Mouse (Mus musculus): Measurements from ENCODE around the gene Selenow. TPM values are rescaled to one million over a fixed set of nuclear protein-coding genes. Genes with fewer than 3 reads are reported as not detected.

The Selenow gene
- polyA plus RNA-seq (2016; fragmentation: Nextera tagmentation; extraction: Ambion mirVana) = 912 and 933 TPM in 2 replicates

- H3K4me2 ChIP-seq = peak within 1 kb of the TSS; percentile 65
- H3K9me3 ChIP-seq = no peaks in the 10 kb centered on the region
- H3K27me3 ChIP-seq = no peaks in the 10 kb centered on the region
- ATAC-seq (ENCODE audit: insufficient number of reproducible peaks, insufficient read depth, low FRiP score, low TSS enrichment, low read depth) = peak; percentile 91
- peaks cover 29% of the 10 kb centered on the region for H3K36me3 ChIP-seq
- peak within 1 kb of the TSS; percentile 74 for H3K27ac ChIP-seq
- H3K9ac ChIP-seq (replicated peaks) = peak within 1 kb of the TSS; percentile 58
- peaks cover 16% of the 10 kb centered on the region for H3K4me1 ChIP-seq (replicated peaks)
- H3K4me3 ChIP-seq (replicated peaks) = peak within 1 kb of the TSS; percentile 51
- WGBS = under 1% methylated on average over 33 of the region's 33 CpGs
Observed at GRCm38 (mm10) chr7:15922220-15922773, at the start of gene Selenow. TSS of gene Selenow (minus strand) at chr7:15922402.

DNA sequence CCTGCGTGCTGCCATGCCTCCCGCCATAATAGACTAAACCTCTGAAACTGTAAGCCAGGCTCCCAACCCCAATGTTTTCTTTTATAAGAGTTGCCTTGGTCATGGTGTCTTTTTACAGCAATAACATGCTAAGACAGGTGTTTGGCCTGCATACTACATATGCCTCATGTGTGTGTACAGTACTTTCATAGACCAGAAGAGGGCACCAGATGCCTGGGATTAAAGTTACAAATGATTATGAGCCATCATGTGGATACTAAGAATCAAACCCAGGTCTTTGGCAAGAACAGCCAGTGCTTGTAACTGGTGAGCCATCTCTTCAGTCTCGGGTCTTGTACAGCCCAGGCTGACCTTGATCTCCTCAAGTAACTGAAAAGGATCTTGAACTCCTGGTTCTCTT lies 47.5 kb upstream of the Selenow start:
- Histone ChIP-seq H3K4me1 (replicated peaks) (no peaks in the 10 kb centered on the region), H3K4me2 (no peak overlapping the region), H3K36me3 (peaks cover 50% of the 10 kb centered on the region), H3K4me3 (replicated peaks) (no peak overlapping the region), H3K27me3 (no peaks in the 10 kb centered on the region), H3K9me3 (peaks cover 3% of the 10 kb centered on the region; the same call in 1 of the 2 replicates), H3K9ac (replicated peaks) (no peak overlapping the region), H3K27ac (no peak overlapping the region)
- ATAC-seq (ENCODE audit: insufficient number of reproducible peaks, insufficient read depth, low FRiP score, low TSS enrichment, low read depth) = no peak
- WGBS = 83% methylated on average over 3 of the region's 3 CpGs

GRCm38 (mm10) chr7:15968322-15968721 lies 46.1 kb upstream of the Selenow start:
- H3K4me1 ChIP-seq (replicated peaks) = no peaks in the 10 kb centered on the region; the same call in 1 of the 2 replicates
- H3K27ac ChIP-seq = no peak overlapping the region
- peaks cover 36% of the 10 kb centered on the region for H3K36me3 ChIP-seq
- peaks cover 3% of the 10 kb centered on the region; the same call in 1 of the 2 replicates for H3K9me3 ChIP-seq
- H3K4me2 ChIP-seq = no peak overlapping the region
- H3K4me3 ChIP-seq (replicated peaks) = no peak overlapping the region
- H3K27me3 ChIP-seq = no peaks in the 10 kb centered on the region
- no peak overlapping the region for H3K9ac ChIP-seq (replicated peaks)
- no peak for ATAC-seq (ENCODE audit: insufficient number of reproducible peaks, insufficient read depth, low FRiP score, low TSS enrichment, low read depth)
- 86% methylated on average over 8 of the region's 8 CpGs for WGBS

DNA sequence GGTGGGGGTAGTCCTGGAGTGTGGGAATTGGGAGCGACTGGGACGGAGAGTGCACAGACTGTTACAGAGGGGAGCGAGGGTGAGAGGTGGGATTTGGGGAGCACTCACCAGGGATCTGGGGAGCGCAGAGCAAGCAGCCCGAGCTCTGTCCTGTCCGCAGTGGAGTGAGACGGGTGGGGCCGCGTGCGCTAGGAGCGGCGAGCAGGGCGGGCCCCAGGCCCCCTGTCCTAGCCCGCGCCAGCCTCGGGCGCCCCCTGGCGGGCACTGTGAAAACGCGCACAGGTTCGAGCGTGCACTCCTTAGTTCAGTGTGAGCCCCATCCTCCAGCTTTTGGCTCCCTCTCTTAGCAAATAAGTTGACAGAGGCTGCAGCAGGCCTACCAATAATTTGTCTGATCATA lies 45.1 kb upstream of the Selenow start, which contains the start of gene Ehd2:
Ehd2 (minus strand) TSS at position 256 of the 400 bp plus-strand sequence.
- peaks cover 3% of the 10 kb centered on the region; the same call in 1 of the 2 replicates for H3K9me3 ChIP-seq
- peak within 1 kb of the TSS; percentile 38 for H3K4me3 ChIP-seq (replicated peaks)
- ATAC-seq (ENCODE audit: insufficient number of reproducible peaks, insufficient read depth, low FRiP score, low TSS enrichment, low read depth) = peak; percentile 67
- peaks cover 26% of the 10 kb centered on the region for H3K36me3 ChIP-seq
- 1% methylated on average over 22 of the region's 22 CpGs for WGBS
- H3K27ac ChIP-seq = no peak within 1 kb of the TSS
- peak within 1 kb of the TSS; percentile 44 for H3K9ac ChIP-seq (replicated peaks)
- H3K27me3 ChIP-seq = no peaks in the 10 kb centered on the region
- peaks cover 10% of the 10 kb centered on the region for H3K4me1 ChIP-seq (replicated peaks)
- peak within 1 kb of the TSS; percentile 58 for H3K4me2 ChIP-seq

DNA sequence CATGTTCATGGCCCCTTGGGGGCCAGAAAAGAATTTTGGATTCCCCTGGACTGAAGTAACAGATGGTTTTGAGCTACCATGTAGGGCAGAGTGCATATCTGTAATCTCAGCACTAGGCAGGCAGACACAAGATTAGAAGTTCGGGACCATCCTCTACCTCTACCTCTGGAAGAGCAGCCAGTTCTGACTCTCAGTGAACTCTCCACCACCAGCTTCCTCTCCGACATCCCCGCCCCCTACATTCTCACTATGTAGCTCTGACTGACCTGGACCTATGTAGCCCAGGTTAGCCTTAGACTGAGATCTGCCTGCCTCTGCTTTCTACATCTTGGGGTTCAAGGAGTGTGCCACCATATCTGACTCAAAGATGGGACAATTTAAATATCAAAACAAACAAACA lies 44.3 kb upstream of the Selenow start:
- Histone ChIP-seq H3K9ac (replicated peaks) (no peak overlapping the region), H3K4me2 (peak overlapping the region; percentile 58; the same call in 1 of the 2 replicates)

DNA sequence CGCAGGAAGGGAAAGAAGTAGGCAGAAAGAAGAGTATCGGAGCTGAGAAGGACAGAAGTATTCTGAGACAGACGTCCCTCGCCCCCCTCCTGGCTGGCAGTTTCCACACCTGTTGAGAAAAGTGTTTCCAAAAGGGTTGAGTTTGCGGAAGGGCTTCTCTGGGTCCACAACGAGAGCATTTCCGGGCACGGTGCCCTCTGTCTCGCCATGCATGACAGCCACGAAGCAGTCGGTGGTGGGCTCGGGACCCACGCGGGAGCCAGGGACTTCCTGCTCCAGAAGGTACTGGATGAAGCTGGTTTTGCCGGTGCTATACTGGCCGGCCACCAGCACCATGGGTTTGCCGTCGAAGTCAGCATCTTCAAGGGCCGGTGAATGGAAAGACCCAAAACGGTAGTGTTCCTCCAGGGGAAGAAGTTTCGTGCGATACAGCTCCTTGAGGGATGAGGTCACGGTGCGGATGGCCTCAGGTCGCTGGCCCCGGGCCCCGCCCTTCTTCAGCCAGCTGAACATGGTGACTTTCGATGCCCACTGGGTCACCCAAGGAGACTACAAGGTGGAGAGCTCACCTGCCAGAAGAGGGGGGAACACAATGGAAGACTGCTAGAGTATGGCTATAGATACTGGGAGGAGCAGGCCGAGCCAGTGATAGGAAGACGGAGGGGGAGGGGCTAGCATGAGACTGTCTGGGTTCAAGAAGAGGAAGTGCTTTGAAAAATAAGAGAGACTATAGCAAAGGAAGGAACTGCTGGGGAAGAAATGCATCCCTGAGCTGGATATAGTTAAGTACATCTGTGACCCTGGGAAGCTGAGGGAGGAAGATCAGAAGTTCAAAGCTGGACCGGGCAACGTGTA lies 41.8 kb upstream of the Selenow start:
- Histone ChIP-seq H3K4me3 (replicated peaks) (no peak overlapping the region), H3K36me3 (no peaks in the 10 kb centered on the region), H3K4me1 (replicated peaks) (peaks cover 24% of the 10 kb centered on the region), H3K4me2 (no peak overlapping the region), H3K9ac (replicated peaks) (no peak overlapping the region), H3K9me3 (peaks cover 3% of the 10 kb centered on the region; the same call in 1 of the 2 replicates), H3K27me3 (no peaks in the 10 kb centered on the region; the same call in 1 of the 2 replicates), H3K27ac (no peak overlapping the region)
- WGBS = 84% methylated on average over 32 of the region's 32 CpGs
- no peak for ATAC-seq (ENCODE audit: insufficient number of reproducible peaks, insufficient read depth, low FRiP score, low TSS enrichment, low read depth)

More for the DNA sequence above, 44.3 kb upstream of the Selenow start:
- Histone ChIP-seq H3K9me3 (peaks cover 3% of the 10 kb centered on the region; the same call in 1 of the 2 replicates), H3K4me3 (replicated peaks) (no peak overlapping the region; the same call in 1 of the 2 replicates), H3K27me3 (no peaks in the 10 kb centered on the region), H3K36me3 (peaks cover 18% of the 10 kb centered on the region), H3K27ac (no peak overlapping the region), H3K4me1 (replicated peaks) (peaks cover 18% of the 10 kb centered on the region)
- 85% methylated on average over 3 of the region's 3 CpGs for WGBS
- no peak for ATAC-seq (ENCODE audit: insufficient number of reproducible peaks, insufficient read depth, low FRiP score, low TSS enrichment, low read depth)

DNA sequence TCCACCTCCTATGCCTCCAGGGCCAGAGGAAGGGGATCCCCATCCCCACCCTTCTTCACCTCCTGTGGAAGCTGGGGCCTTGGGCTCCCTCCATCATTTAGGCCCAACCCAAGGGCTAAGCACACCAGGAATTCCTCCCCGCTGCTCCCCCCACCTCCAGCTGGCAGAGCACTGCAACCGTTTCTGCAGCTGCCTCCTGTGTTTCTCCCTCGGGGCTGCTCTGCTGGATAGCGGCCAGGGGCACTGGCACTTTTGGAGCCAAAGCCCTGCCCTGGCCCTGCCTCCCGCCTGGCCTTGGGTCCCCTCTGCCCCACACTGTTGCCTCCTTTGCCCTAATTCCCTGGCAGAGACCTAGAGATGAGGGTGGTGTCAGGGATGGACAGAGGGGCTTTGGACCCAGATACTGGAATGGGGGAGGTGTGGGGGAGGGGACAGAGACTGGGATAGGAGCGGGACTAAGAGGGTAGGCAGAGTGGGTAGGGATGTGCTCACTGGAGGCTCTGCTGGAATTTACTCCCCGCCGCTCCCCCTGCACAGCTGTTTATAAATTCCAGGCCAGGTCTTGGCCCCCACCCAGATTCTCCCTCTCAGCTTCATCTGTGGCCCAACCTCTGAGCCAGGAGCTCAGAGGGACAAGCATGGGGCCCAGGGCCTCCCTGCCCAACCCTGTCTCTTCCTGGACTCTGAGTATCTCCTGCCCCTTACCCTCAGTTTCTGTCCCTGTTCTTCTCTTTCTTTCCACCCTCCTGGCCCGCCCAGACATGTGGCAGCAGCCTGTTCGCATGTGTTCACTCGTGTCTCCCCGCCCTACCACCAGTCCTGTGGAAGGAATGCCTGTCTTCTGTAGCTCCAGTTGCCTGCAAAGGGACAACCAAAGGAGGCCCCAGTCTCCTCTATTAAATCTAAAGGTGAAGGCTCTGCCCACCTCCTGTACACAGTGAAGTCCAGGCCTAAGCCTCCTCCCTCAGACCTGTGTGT lies 40.4 kb upstream of the Selenow start:
- no peak overlapping the region for H3K4me3 ChIP-seq (replicated peaks)
- peaks cover 2% of the 10 kb centered on the region for H3K27me3 ChIP-seq
- H3K9me3 ChIP-seq = no peaks in the 10 kb centered on the region
- H3K9ac ChIP-seq (replicated peaks) = peak overlapping the region; percentile 44; the same call in 1 of the 2 replicates
- peaks cover 24% of the 10 kb centered on the region for H3K4me1 ChIP-seq (replicated peaks)
- no peaks in the 10 kb centered on the region for H3K36me3 ChIP-seq
- ATAC-seq (ENCODE audit: insufficient number of reproducible peaks, insufficient read depth, low FRiP score, low TSS enrichment, low read depth) = peak; percentile 41
- peak overlapping the region; percentile 87 for H3K27ac ChIP-seq
- 31% methylated on average over 12 of the region's 12 CpGs for WGBS
- peak overlapping the region; percentile 30 for H3K4me2 ChIP-seq

DNA sequence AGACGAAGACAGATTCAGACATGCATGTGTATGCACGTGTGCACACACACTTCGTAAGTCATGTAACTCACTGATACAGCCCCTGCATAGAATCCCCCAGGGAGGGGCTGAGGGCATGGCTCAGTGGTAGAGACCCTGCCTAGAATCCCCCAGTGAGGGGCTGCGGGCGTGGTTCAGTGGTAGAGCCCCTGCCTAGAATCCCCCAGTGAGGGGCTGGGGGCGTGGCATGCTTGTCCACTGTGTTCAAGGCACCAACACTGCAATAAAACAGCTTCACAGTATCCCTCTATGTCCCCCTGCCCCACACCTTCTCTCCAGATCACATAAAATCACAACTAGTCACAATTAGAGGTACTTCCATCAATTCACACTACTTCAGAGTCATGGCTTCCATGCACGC lies 39.6 kb upstream of the Selenow start:
- Histone ChIP-seq H3K36me3 (no peaks in the 10 kb centered on the region), H3K4me1 (replicated peaks) (peaks cover 24% of the 10 kb centered on the region), H3K27me3 (peaks cover 4% of the 10 kb centered on the region), H3K9ac (replicated peaks) (peak overlapping the region; percentile 44; the same call in 1 of the 2 replicates), H3K9me3 (no peaks in the 10 kb centered on the region), H3K27ac (peak overlapping the region; percentile 87; the same call in 1 of the 2 replicates), H3K4me3 (replicated peaks) (no peak overlapping the region), H3K4me2 (no peak overlapping the region)
- 83% methylated on average over 7 of the region's 7 CpGs for WGBS
- ATAC-seq (ENCODE audit: insufficient number of reproducible peaks, insufficient read depth, low FRiP score, low TSS enrichment, low read depth) = no peak

- 69% methylated on average over 4 of the region's 4 CpGs for WGBS
- Histone ChIP-seq H3K27ac (no peak overlapping the region), H3K27me3 (peaks cover 7% of the 10 kb centered on the region), H3K4me3 (replicated peaks) (no peak overlapping the region), H3K4me1 (replicated peaks) (peaks cover 24% of the 10 kb centered on the region), H3K4me2 (no peak overlapping the region), H3K9ac (replicated peaks) (no peak overlapping the region), H3K9me3 (no peaks in the 10 kb centered on the region), H3K36me3 (no peaks in the 10 kb centered on the region)
- ATAC-seq (ENCODE audit: insufficient number of reproducible peaks, insufficient read depth, low FRiP score, low TSS enrichment, low read depth) = no peak
Observed at GRCm38 (mm10) chr7:15961239-15961638, 39.0 kb upstream of the Selenow start.

GRCm38 (mm10) chr7:15960691-15961090 lies 38.5 kb upstream of the Selenow start:
- Histone ChIP-seq H3K4me1 (replicated peaks) (peaks cover 24% of the 10 kb centered on the region), H3K9me3 (no peaks in the 10 kb centered on the region), H3K4me3 (replicated peaks) (no peak overlapping the region), H3K36me3 (no peaks in the 10 kb centered on the region), H3K27me3 (peaks cover 12% of the 10 kb centered on the region), H3K4me2 (no peak overlapping the region), H3K27ac (no peak overlapping the region), H3K9ac (replicated peaks) (no peak overlapping the region)
- WGBS = 53% methylated on average over 4 of the region's 4 CpGs
- ATAC-seq (ENCODE audit: insufficient number of reproducible peaks, insufficient read depth, low FRiP score, low TSS enrichment, low read depth) = no peak

All from limb, embryonic 12.5 days (tissue).